Mouse (Mus musculus) C2C12 (cell line): ENCODE measurements around the gene Spsb2.

Experiments
- CTCF ChIP-seq: IDR thresholded peaks from one replicate; pipeline ENCODE4 v1.5.1; 2011; ENCODE audit not compliant: control insufficient read depth, insufficient read depth, insufficient read length
- MYOG ChIP-seq: IDR thresholded peaks from one replicate; pipeline ENCODE4 v1.6.1; 2011; ENCODE audit not compliant: control insufficient read depth, insufficient read length; ENCODE audit errors: extremely low read depth
- USF1 ChIP-seq: IDR thresholded peaks from one replicate; pipeline ENCODE4 v1.6.1; 2011; ENCODE audit warnings: low read depth, mild to moderate bottlenecking, control low read depth, moderate library complexity

DNA sequence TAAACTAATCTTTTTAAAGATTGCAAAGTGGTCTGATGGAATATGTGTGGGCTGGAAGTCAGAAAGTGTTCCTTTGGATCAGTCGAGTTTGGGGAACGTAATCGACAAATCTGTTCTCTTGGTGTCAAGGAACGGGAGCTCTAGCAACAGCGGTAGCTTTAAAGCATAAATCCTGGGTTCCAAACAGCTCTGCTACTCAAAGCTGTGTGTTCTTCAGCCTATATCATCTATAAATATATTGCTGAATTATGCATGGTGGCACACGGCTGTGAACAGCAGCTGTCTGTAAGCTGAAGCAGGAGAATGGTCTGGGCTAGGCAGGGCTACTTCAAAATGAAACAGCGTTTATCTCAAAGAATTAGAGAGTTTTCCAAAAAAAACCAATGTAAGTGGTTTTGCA, 27.5 kb upstream of the Spsb2 start:
- TF ChIP-seq CTCF (no peak), MYOG (no peak), USF1 (no peak)
